Mouse (Mus musculus): ENCODE measurements around the gene Impdh2. TPM values are rescaled to one million over a fixed set of nuclear protein-coding genes. Genes with fewer than 3 reads are reported as not detected.

The Impdh2 gene
- polyA plus RNA-seq, 1 experiment from 2014 or later = 99.5 TPM

MicroRNA genes within 50 kb of the gene (microRNA counts, 519-probe panel; counts per million panel counts)
- microRNA mmu-miR-191 = 4,039 counts per million, percentile 75 among the panel's probes with 10 or more counts
- microRNA mmu-miR-425 = 3,710 counts per million, percentile 71 among the panel's probes with 10 or more counts

Small RNAs within 50 kb of the gene (microRNA-seq; reads per million reads assigned to microRNA genes)
- gene Gm24083 = not detected
- gene Mir191 = not detected
- gene Mir425 = 1,753 reads per million, percentile 84 among the genes with 10 or more reads in this experiment

Other genes with a start within 250 kb of the Impdh2 start
- gene Gpx1, start 221.4 kb upstream of the Impdh2 start, polyA plus RNA-seq (2015; fragmentation: Nextera tagmentation; extraction: Ambion mirVana) = 825 and 854 TPM in 2 replicates
- 80.6 and 86.7 TPM in 2 replicates for gene Usp4, start 212.4 kb upstream of the Impdh2 start, polyA plus RNA-seq (2015; fragmentation: Nextera tagmentation; extraction: Ambion mirVana)
- 0.21 and 0.39 TPM in 2 replicates for gene 1700102P08Rik, start 167.5 kb upstream of the Impdh2 start, polyA plus RNA-seq (2015; fragmentation: Nextera tagmentation; extraction: Ambion mirVana)
- 0.71 and 0.80 TPM in 2 replicates for gene Ccdc36, start 131.8 kb upstream of the Impdh2 start, polyA plus RNA-seq (2015; fragmentation: Nextera tagmentation; extraction: Ambion mirVana)
- not detected in 2 replicates for gene BC048562, start 123.8 kb upstream of the Impdh2 start, polyA plus RNA-seq (2015; fragmentation: Nextera tagmentation; extraction: Ambion mirVana)
- gene Ccdc71, start 99.8 kb upstream of the Impdh2 start, polyA plus RNA-seq (2015; fragmentation: Nextera tagmentation; extraction: Ambion mirVana) = 36.3 and 42.7 TPM in 2 replicates
- 90.6 and 106 TPM in 2 replicates for gene Klhdc8b, start 98.7 kb upstream of the Impdh2 start, polyA plus RNA-seq (2015; fragmentation: Nextera tagmentation; extraction: Ambion mirVana)
- 45.3 and 49.0 TPM in 2 replicates for gene Lamb2, start 80.5 kb upstream of the Impdh2 start, polyA plus RNA-seq (2015; fragmentation: Nextera tagmentation; extraction: Ambion mirVana)
- gene Usp19, start 69.7 kb upstream of the Impdh2 start, polyA plus RNA-seq (2015; fragmentation: Nextera tagmentation; extraction: Ambion mirVana) = 51.4 and 55.9 TPM in 2 replicates
- 62.2 and 69.0 TPM in 2 replicates for gene Qars, start 52.6 kb upstream of the Impdh2 start, polyA plus RNA-seq (2015; fragmentation: Nextera tagmentation; extraction: Ambion mirVana)
- gene Qrich1, start 43.5 kb upstream of the Impdh2 start, polyA plus RNA-seq (2015; fragmentation: Nextera tagmentation; extraction: Ambion mirVana) = 81.2 and 81.7 TPM in 2 replicates
- gene Ndufaf3, start 7.1 kb downstream of the Impdh2 start, polyA plus RNA-seq (2015; fragmentation: Nextera tagmentation; extraction: Ambion mirVana) = 53.5 TPM in 2 replicates
- 86.6 and 92.1 TPM in 2 replicates for gene Dalrd3, start 9.6 kb downstream of the Impdh2 start, polyA plus RNA-seq (2015; fragmentation: Nextera tagmentation; extraction: Ambion mirVana)
- gene Wdr6, start 18.5 kb downstream of the Impdh2 start, polyA plus RNA-seq (2015; fragmentation: Nextera tagmentation; extraction: Ambion mirVana) = 61.7 and 64.1 TPM in 2 replicates
- 19.5 and 20.0 TPM in 2 replicates for gene P4htm, start 37.4 kb downstream of the Impdh2 start, polyA plus RNA-seq (2015; fragmentation: Nextera tagmentation; extraction: Ambion mirVana)
- gene Arih2, start 89.1 kb downstream of the Impdh2 start, polyA plus RNA-seq (2015; fragmentation: Nextera tagmentation; extraction: Ambion mirVana) = 36.6 and 44.5 TPM in 2 replicates
- gene Slc25a20, start 101.8 kb downstream of the Impdh2 start, polyA plus RNA-seq (2015; fragmentation: Nextera tagmentation; extraction: Ambion mirVana) = 67.9 and 73.0 TPM in 2 replicates
- gene Prkar2a, start 129.0 kb downstream of the Impdh2 start, polyA plus RNA-seq (2015; fragmentation: Nextera tagmentation; extraction: Ambion mirVana) = 25.6 and 26.8 TPM in 2 replicates
- gene Ip6k2, start 223.5 kb downstream of the Impdh2 start, polyA plus RNA-seq (2015; fragmentation: Nextera tagmentation; extraction: Ambion mirVana) = 39.8 and 42.9 TPM in 2 replicates
- gene Nckipsd, start 248.1 kb downstream of the Impdh2 start, polyA plus RNA-seq (2015; fragmentation: Nextera tagmentation; extraction: Ambion mirVana) = 9.7 and 10.6 TPM in 2 replicates

All from heart, embryonic 13.5 days (tissue).